Mouse (Mus musculus) lung, postnatal 0 days (tissue): ENCODE measurements at regions not wholly inside any gene's neighbourhood (a gene's known extent, or its start where the extent isn't known, plus 50 kb on each side); places are given as distances from the start of the nearest gene placed in this dataset.

Experiments used
- CTCF ChIP-seq: IDR thresholded peaks from 2 replicates; pipeline ENCODE4 v1.5.1; 2016; ENCODE audit warnings: antibody characterized with exemption, mild to moderate bottlenecking
- EP300 ChIP-seq: IDR thresholded peaks from 2 replicates; pipeline ENCODE4 v1.6.1; 2016; ENCODE audit warnings: antibody characterized with exemption, mild to moderate bottlenecking, control low read depth

DNA sequence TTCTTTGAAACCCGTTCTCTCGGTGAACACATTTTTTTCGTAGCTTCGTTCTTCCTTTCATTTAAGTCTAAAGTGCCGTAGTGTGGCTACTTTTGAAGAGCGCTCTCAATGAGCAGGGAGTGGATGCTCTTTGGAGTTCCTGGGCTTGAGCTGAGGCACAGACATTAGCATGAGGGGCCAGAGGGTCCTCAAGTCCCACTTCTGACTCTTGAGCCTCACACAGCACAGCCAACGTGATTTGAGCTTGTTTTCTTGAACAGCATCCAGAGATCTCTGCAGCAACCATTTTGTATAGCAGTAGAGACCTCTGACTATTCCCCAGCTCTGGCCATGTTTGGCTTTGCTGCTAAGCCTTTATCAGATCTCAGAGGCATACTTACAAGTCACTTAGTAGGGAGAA, 269.2 kb upstream of the Myt1l start:
- TF ChIP-seq CTCF: no peak
- TF ChIP-seq EP300: no peak
